Mouse (Mus musculus): Measurements from ENCODE around the gene 1700029F12Rik. TPM values are rescaled to one million over a fixed set of nuclear protein-coding genes. Genes with fewer than 3 reads are reported as not detected.
"Not testable (repeated sequence)": the region's sequence is repeated elsewhere in the genome, so short reads cannot be mapped to it uniquely, and the experiment has no call there.

Gene 1700029F12Rik
- polyA plus RNA-seq, 1 experiment, result 0.22 TPM

- peaks cover 13% of the 10 kb centered on the region for H3K27me3 ChIP-seq (replicated peaks; ENCODE audit: control insufficient read depth, insufficient read depth, low read length)
- no peak overlapping the region for H3K27ac ChIP-seq (ENCODE audit: insufficient read depth, low read depth, low read length)
- peak overlapping the region; percentile 53 for H3K4me3 ChIP-seq (ENCODE audit: insufficient read depth, low read depth, low read length)
- no peak for TF ChIP-seq CTCF (conservative IDR thresholded peaks at IDR 0.05; ENCODE audit: insufficient read depth, insufficient read length, low read depth, low read length)
- no peak for TF ChIP-seq POLR2A (IDR thresholded peaks at IDR 0.05; ENCODE audit: low read depth, low read length)
- no peak for DNase-seq
- H3K36me3 ChIP-seq (ENCODE audit: control insufficient read depth, insufficient read depth, low read length), result no peaks in the 10 kb centered on the region
- WGBS, result 13% methylated on average over 85 of the region's 85 CpGs
- no peaks in the 10 kb centered on the region; the same call in 1 of the 2 replicates for H3K4me1 ChIP-seq (ENCODE audit: control insufficient read depth, insufficient read depth, low read length)
These were observed 36.9 kb upstream of the 1700029F12Rik start for GRCm38 (mm10) chr13:97070931-97071625.

- Histone ChIP-seq H3K4me3 (ENCODE audit: insufficient read depth, low read depth, low read length) (no peak overlapping the region), H3K27me3 (replicated peaks; ENCODE audit: control insufficient read depth, insufficient read depth, low read length) (peaks cover 11% of the 10 kb centered on the region)
These were observed 34.0 kb upstream of the 1700029F12Rik start for GRCm38 (mm10) chr13:97068151-97068550.

GRCm38 (mm10) chr13:97067691-97068090, 33.5 kb upstream of the 1700029F12Rik start:
- Histone ChIP-seq H3K4me1 (ENCODE audit: control insufficient read depth, insufficient read depth, low read length) (no peaks in the 10 kb centered on the region; the same call in 1 of the 2 replicates), H3K27me3 (replicated peaks; ENCODE audit: control insufficient read depth, insufficient read depth, low read length) (peaks cover 10% of the 10 kb centered on the region), H3K36me3 (ENCODE audit: control insufficient read depth, insufficient read depth, low read length) (no peaks in the 10 kb centered on the region), H3K27ac (ENCODE audit: insufficient read depth, low read depth, low read length) (no peak overlapping the region), H3K4me3 (ENCODE audit: insufficient read depth, low read depth, low read length) (no peak overlapping the region)
- WGBS, result 40% methylated on average over 6 of the region's 6 CpGs
- no peak for DNase-seq
- no peak for TF ChIP-seq POLR2A (IDR thresholded peaks at IDR 0.05; ENCODE audit: low read depth, low read length)
- TF ChIP-seq CTCF (conservative IDR thresholded peaks at IDR 0.05; ENCODE audit: insufficient read depth, insufficient read length, low read depth, low read length), result no peak

More at GRCm38 (mm10) chr13:97068151-97068550, 34.0 kb upstream of the 1700029F12Rik start:
- 83% methylated on average over 8 of the region's 8 CpGs for WGBS
- no peaks in the 10 kb centered on the region for H3K36me3 ChIP-seq (ENCODE audit: control insufficient read depth, insufficient read depth, low read length)
- H3K4me1 ChIP-seq (ENCODE audit: control insufficient read depth, insufficient read depth, low read length), result no peaks in the 10 kb centered on the region; the same call in 1 of the 2 replicates
- no peak for TF ChIP-seq POLR2A (IDR thresholded peaks at IDR 0.05; ENCODE audit: low read depth, low read length)
- no peak for TF ChIP-seq CTCF (conservative IDR thresholded peaks at IDR 0.05; ENCODE audit: insufficient read depth, insufficient read length, low read depth, low read length)
- H3K27ac ChIP-seq (ENCODE audit: insufficient read depth, low read depth, low read length), result no peak overlapping the region
- no peak for DNase-seq

- Histone ChIP-seq H3K27me3 (replicated peaks; ENCODE audit: control insufficient read depth, insufficient read depth, low read length) (peaks cover 9% of the 10 kb centered on the region), H3K27ac (ENCODE audit: insufficient read depth, low read depth, low read length) (no peak within 1 kb of the TSS), H3K4me1 (ENCODE audit: control insufficient read depth, insufficient read depth, low read length) (no peaks in the 10 kb centered on the region; the same call in 1 of the 2 replicates), H3K4me3 (ENCODE audit: insufficient read depth, low read depth, low read length) (no peak within 1 kb of the TSS), H3K36me3 (ENCODE audit: control insufficient read depth, insufficient read depth, low read length) (no peaks in the 10 kb centered on the region)
- DNase-seq, result no peak
- TF ChIP-seq CTCF (conservative IDR thresholded peaks at IDR 0.05; ENCODE audit: insufficient read depth, insufficient read length, low read depth, low read length) (no peak), POLR2A (IDR thresholded peaks at IDR 0.05; ENCODE audit: low read depth, low read length) (no peak)
- WGBS, result 77% methylated on average over 15 of the region's 15 CpGs
These were observed 32.7 kb upstream of the 1700029F12Rik start, which contains the start of gene Fam169a for GRCm38 (mm10) chr13:97066649-97067550. Gene Fam169a (plus strand): TSS chr13:97067286.

- not testable (repeated sequence) for DNase-seq; H3K27me3 ChIP-seq (replicated peaks; ENCODE audit: control insufficient read depth, insufficient read depth, low read length); H3K4me3 ChIP-seq (ENCODE audit: insufficient read depth, low read depth, low read length); H3K36me3 ChIP-seq (ENCODE audit: control insufficient read depth, insufficient read depth, low read length); H3K27ac ChIP-seq (ENCODE audit: insufficient read depth, low read depth, low read length); H3K4me1 ChIP-seq (ENCODE audit: control insufficient read depth, insufficient read depth, low read length)
- WGBS, result 57% methylated on average over 18 of the region's 18 CpGs
These were observed 30.9 kb upstream of the 1700029F12Rik start for GRCm38 (mm10) chr13:97064844-97065621.

- Histone ChIP-seq H3K27me3 (replicated peaks; ENCODE audit: control insufficient read depth, insufficient read depth, low read length) (no peaks in the 10 kb centered on the region; the same call in 1 of the 2 replicates), H3K27ac (ENCODE audit: insufficient read depth, low read depth, low read length) (no peak overlapping the region), H3K4me1 (ENCODE audit: control insufficient read depth, insufficient read depth, low read length) (no peaks in the 10 kb centered on the region), H3K36me3 (ENCODE audit: control insufficient read depth, insufficient read depth, low read length) (no peaks in the 10 kb centered on the region), H3K4me3 (ENCODE audit: insufficient read depth, low read depth, low read length) (no peak overlapping the region)
- 62% methylated on average over 3 of the region's 3 CpGs for WGBS
- DNase-seq, result no peak
- TF ChIP-seq CTCF (conservative IDR thresholded peaks at IDR 0.05; ENCODE audit: insufficient read depth, insufficient read length, low read depth, low read length), result no peak
- TF ChIP-seq POLR2A (IDR thresholded peaks at IDR 0.05; ENCODE audit: low read depth, low read length), result no peak
These were observed 30.3 kb upstream of the 1700029F12Rik start for GRCm38 (mm10) chr13:97064413-97064812.
